Mouse (Mus musculus): ENCODE results near the gene Serp2. TPM values are rescaled to one million over a fixed set of nuclear protein-coding genes. Genes with fewer than 3 reads are reported as not detected.

The Serp2 gene
- total and polyA plus RNA-seq, 2 experiments from 2014 or later: 199 to 271 TPM

DNA sequence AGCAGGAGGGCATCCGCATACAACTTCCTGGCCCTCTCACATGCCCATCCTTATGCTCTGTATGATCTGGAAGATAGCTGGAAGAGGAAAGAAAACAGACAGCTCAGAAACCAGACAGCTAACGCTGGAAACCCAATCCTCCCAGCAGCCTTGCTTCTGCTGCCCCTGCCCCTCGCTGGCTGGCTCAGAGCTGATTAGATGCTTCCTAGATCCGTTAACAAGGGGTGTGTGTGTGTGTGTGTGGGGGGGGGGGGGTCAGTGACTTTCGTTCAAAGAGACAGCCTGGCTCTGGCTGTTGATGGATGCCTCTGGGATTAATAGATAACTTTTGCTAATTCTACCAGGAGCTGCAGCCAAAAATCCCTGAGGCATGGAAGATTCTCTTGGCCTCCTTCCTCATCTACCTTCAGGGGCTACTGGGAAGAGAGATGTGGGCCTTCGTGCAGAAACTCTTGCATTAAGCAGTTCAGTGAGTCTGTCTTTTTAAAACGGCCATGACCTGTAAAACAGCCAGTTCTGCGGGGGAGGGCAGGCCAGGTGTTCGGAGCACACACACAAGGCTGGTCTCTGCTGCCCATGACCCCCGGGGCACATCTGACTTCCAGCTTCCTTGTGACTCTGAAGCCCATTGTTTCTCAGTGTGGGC is 23.4 kb downstream of the Serp2 start:
- no peaks in the 10 kb centered on the region for H3K27me3 ChIP-seq (ENCODE audit: insufficient read depth, low read length)
- H3K4me2 ChIP-seq (ENCODE audit: low read depth, low read length, poor library complexity, severe bottlenecking): no peak overlapping the region
- H3K9ac ChIP-seq (replicated peaks; ENCODE audit: low read length, poor library complexity, severe bottlenecking): 0 out of 2 replicates have a peak overlapping the region, but pooled peaks have one; percentile 24
- no peak for TF ChIP-seq CTCF (IDR thresholded peaks at IDR 0.05)
- no peak for ATAC-seq (ENCODE audit: low FRiP score)
- H3K36me3 ChIP-seq (ENCODE audit: insufficient read depth, low read length): peaks cover 4% of the 10 kb centered on the region; the same call in 1 of the 2 replicates
- no peaks in the 10 kb centered on the region for H3K9me3 ChIP-seq (ENCODE audit: low read length)
- H3K4me3 ChIP-seq (ENCODE audit: low read depth, low read length): no peak overlapping the region
- WGBS: 19% methylated on average over 10 of the region's 10 CpGs
- DNase-seq (ENCODE audit: low spot score): peak; percentile 56
- H3K4me1 ChIP-seq (ENCODE audit: insufficient read depth, low read length): 0 out of 2 replicates have a peak, but pooled peaks cover 6% of the 10 kb centered on the region
- peak overlapping the region; percentile 4; the same call in 1 of the 2 replicates for H3K27ac ChIP-seq (ENCODE audit: low read depth, low read length)

DNA sequence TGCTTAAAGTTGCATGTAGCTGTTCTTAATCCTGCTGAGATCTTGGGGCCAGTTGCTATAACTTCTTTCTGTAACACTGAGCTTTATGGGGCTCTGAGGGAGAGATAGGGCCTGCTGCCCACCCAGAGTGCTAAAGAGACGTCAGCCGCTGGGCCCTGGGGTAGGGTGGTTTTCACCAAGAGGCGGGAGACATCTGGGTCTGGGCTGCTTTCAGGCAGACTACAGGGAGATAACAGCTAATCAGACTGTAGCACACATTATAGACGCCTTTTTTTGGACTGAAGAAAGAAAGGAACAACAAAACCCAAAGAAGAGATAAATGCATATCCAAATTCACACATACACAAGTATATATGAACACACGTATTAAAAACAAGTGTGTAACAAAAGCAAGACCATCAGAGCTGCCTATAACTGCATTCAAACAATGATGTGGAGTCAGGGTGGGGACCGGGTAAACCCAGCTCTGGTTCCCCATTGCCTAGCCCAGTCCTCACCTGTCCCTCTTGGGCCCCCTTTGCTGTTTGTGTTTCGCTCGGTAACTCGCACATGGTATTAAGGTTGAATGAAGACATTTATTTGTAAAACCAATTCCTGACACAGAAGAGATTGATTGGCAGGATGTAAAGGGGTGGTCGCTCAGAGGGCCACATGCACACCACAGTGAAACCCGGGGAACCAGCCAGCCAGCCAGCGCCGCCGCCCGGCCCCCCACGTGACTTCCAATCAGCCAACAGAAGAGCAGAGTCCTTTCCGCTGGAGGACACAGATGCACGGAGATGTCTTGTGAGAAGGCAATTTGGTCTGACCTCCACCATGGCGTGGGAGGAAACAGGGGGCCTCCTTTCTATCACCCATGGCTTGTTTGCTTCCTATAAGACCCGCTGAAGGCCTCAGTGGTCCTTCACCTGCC is 24.2 kb downstream of the Serp2 start:
- Histone ChIP-seq H3K4me2 (ENCODE audit: low read depth, low read length, poor library complexity, severe bottlenecking) (no peak overlapping the region), H3K4me1 (ENCODE audit: insufficient read depth, low read length) (0 out of 2 replicates have a peak, but pooled peaks cover 6% of the 10 kb centered on the region), H3K9ac (replicated peaks; ENCODE audit: low read length, poor library complexity, severe bottlenecking) (no peak overlapping the region), H3K9me3 (ENCODE audit: low read length) (no peaks in the 10 kb centered on the region), H3K4me3 (ENCODE audit: low read depth, low read length) (no peak overlapping the region), H3K27me3 (ENCODE audit: insufficient read depth, low read length) (no peaks in the 10 kb centered on the region), H3K36me3 (ENCODE audit: insufficient read depth, low read length) (peaks cover 4% of the 10 kb centered on the region; the same call in 1 of the 2 replicates), H3K27ac (ENCODE audit: low read depth, low read length) (peak overlapping the region; percentile 4; the same call in 1 of the 2 replicates)
- ATAC-seq (ENCODE audit: low FRiP score) (peak; percentile 73), DNase-seq (ENCODE audit: low spot score) (peak; percentile 60)
- WGBS: 40% methylated on average over 20 of the region's 20 CpGs
- no peak for TF ChIP-seq CTCF (IDR thresholded peaks at IDR 0.05)

DNA sequence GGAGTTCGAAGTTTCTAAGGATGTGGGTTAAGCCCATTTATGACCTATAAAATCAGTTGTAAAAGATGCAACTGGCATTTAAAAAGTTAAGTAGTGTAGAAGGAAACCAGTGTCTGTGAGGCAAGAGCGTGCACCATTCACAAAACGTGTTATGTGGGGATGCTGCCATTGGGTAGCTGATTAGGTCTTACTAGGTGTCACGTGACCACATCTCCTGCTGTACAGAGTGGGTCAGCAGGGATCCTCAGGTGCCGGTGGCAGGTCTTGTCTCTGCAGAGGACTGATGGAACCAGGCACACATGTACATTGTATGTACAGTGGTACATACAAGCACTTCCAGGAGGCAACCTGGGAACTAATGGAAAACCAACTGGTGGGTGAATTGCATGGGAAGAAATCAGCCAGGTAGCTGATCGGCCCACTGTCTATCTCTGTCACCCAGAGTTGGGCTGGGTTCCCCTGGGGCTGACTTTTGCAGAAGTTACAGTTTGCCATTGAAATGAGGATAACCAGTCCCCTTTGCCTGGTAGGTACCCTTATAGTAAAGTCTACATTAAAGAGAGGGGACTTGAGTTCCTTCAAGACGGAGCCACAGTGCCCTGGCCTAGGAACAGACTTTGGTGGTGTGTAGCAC is 25.5 kb downstream of the Serp2 start:
- no peak for ATAC-seq (ENCODE audit: low FRiP score)
- Histone ChIP-seq H3K4me1 (ENCODE audit: insufficient read depth, low read length) (0 out of 2 replicates have a peak, but pooled peaks cover 6% of the 10 kb centered on the region), H3K27ac (ENCODE audit: low read depth, low read length) (no peak overlapping the region), H3K9me3 (ENCODE audit: low read length) (no peaks in the 10 kb centered on the region), H3K9ac (replicated peaks; ENCODE audit: low read length, poor library complexity, severe bottlenecking) (no peak overlapping the region), H3K4me3 (ENCODE audit: low read depth, low read length) (no peak overlapping the region), H3K4me2 (ENCODE audit: low read depth, low read length, poor library complexity, severe bottlenecking) (no peak overlapping the region), H3K36me3 (ENCODE audit: insufficient read depth, low read length) (peaks cover 4% of the 10 kb centered on the region; the same call in 1 of the 2 replicates), H3K27me3 (ENCODE audit: insufficient read depth, low read length) (no peaks in the 10 kb centered on the region)
- 93% methylated on average over 7 of the region's 7 CpGs for WGBS
- DNase-seq (ENCODE audit: low spot score): no peak
- TF ChIP-seq CTCF (IDR thresholded peaks at IDR 0.05): no peak

- H3K27me3 ChIP-seq (ENCODE audit: insufficient read depth, low read length): no peaks in the 10 kb centered on the region
- peaks cover 4% of the 10 kb centered on the region; the same call in 1 of the 2 replicates for H3K36me3 ChIP-seq (ENCODE audit: insufficient read depth, low read length)
- TF ChIP-seq CTCF (IDR thresholded peaks at IDR 0.05): no peak
- no peak overlapping the region for H3K27ac ChIP-seq (ENCODE audit: low read depth, low read length)
- ATAC-seq (ENCODE audit: low FRiP score): no peak
- no peaks in the 10 kb centered on the region for H3K9me3 ChIP-seq (ENCODE audit: low read length)
- no peak for DNase-seq (ENCODE audit: low spot score)
- WGBS: 35% methylated on average over 5 of the region's 5 CpGs
- H3K9ac ChIP-seq (replicated peaks; ENCODE audit: low read length, poor library complexity, severe bottlenecking): no peak overlapping the region
- H3K4me2 ChIP-seq (ENCODE audit: low read depth, low read length, poor library complexity, severe bottlenecking): no peak overlapping the region
- no peak overlapping the region for H3K4me3 ChIP-seq (ENCODE audit: low read depth, low read length)
- 0 out of 2 replicates have a peak, but pooled peaks cover 6% of the 10 kb centered on the region for H3K4me1 ChIP-seq (ENCODE audit: insufficient read depth, low read length)
These were observed 28.0 kb downstream of the Serp2 start for GRCm38 (mm10) chr14:76528641-76529040.

GRCm38 (mm10) chr14:76527758-76528313 is 28.9 kb downstream of the Serp2 start:
- 74% methylated on average over 9 of the region's 9 CpGs for WGBS

More at GRCm38 (mm10) chr14:76527758-76528313, 28.9 kb downstream of the Serp2 start:
- DNase-seq (ENCODE audit: low spot score) (no peak), ATAC-seq (ENCODE audit: low FRiP score) (no peak)
- H3K27ac ChIP-seq (ENCODE audit: low read depth, low read length): no peak overlapping the region
- H3K4me3 ChIP-seq (ENCODE audit: low read depth, low read length): no peak overlapping the region
- no peak for TF ChIP-seq CTCF (IDR thresholded peaks at IDR 0.05)
- H3K4me1 ChIP-seq (ENCODE audit: insufficient read depth, low read length): 0 out of 2 replicates have a peak, but pooled peaks cover 3% of the 10 kb centered on the region
- no peaks in the 10 kb centered on the region for H3K27me3 ChIP-seq (ENCODE audit: insufficient read depth, low read length)
- H3K9ac ChIP-seq (replicated peaks; ENCODE audit: low read length, poor library complexity, severe bottlenecking): no peak overlapping the region
- no peak overlapping the region for H3K4me2 ChIP-seq (ENCODE audit: low read depth, low read length, poor library complexity, severe bottlenecking)
- H3K9me3 ChIP-seq (ENCODE audit: low read length): no peaks in the 10 kb centered on the region
- peaks cover 4% of the 10 kb centered on the region; the same call in 1 of the 2 replicates for H3K36me3 ChIP-seq (ENCODE audit: insufficient read depth, low read length)

Measured in midbrain, postnatal 0 days (tissue).